In the genomic region with DNA sequence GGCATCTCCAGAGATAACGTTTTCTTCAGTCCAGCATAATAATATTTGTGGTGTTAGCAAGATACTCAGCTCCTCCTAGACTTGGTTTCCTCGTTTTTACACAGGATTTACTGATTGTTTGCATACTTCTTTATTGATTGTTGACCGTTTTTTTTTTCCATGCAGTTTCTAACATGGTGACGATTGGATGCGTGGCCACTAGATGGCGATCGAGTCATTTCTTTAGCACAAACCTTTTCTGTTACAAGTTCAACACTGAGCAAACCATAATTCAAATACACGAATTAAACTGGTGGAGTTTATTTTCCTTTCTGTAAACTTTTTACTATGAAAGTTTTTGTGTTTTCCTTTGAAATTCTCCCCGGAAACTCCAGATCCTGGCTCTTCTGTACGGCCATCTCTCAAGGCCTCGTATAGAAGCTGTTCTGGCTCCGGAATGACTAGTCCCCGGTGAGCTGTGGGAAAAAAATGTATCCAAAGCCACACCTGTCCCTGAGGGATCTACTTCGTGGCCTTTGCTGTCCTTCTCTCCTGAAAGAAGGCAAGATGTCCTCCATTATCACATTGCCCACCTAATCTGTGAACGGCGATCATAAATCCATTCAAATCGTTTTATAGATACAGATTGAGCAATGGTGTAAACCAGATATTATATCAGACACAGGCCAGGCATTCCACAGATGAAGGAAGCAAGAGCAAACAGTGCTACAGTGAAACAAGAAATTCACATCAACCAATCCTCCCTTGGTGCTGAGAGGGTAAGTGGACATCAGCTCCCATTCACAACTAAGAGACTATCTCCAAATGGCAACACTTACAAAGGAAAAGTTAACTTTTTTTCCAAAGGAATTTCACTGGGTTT, we compare ENCODE assay signal across 8 mouse cellular contexts. TPM values are rescaled to one million over a fixed set of nuclear protein-coding genes. Genes with fewer than 3 reads are reported as not detected.
A peak's percentile ranks its signal among the peaks of the same experiment; 100 is the strongest.
DNase-seq lines count a peak whose midpoint lies in the region; ATAC-seq and TF ChIP-seq lines count a peak whose summit lies in the region.

No protein-coding gene starts in this region.

- no peak overlapping the region for H3K4me3 ChIP-seq in E14TG2a.4 (replicated peaks; ENCODE audit: low read length)
- H3K4me3 ChIP-seq in forebrain, embryonic 14.5 days (ENCODE audit: low read depth, low read length) = no peak overlapping the region
- H3K4me3 ChIP-seq in liver, embryonic 13.5 days (replicated peaks) = no peak overlapping the region
- H3K4me3 ChIP-seq in neural tube, embryonic 12.5 days = no peak overlapping the region
- no peak overlapping the region for H3K4me3 ChIP-seq in thymus, adult 2 months (ENCODE audit: control insufficient read depth, insufficient read depth, low read length)

- peak; percentile 61 for TF ChIP-seq CTCF in E14TG2a.4 (conservative IDR thresholded peaks at IDR 0.05; ENCODE audit: low read length)
- TF ChIP-seq CTCF in thymus, adult 2 months (IDR thresholded peaks at IDR 0.05; ENCODE audit: borderline replicate concordance, control insufficient read depth, extremely low read depth, insufficient read depth, low read length, poor library complexity) = no peak

- no peak overlapping the region for H3K27ac ChIP-seq in forebrain, embryonic 14.5 days (ENCODE audit: low read depth, low read length)
- no peak overlapping the region for H3K27ac ChIP-seq in liver, embryonic 13.5 days
- no peak overlapping the region for H3K27ac ChIP-seq in neural tube, embryonic 12.5 days
- no peak overlapping the region for H3K27ac ChIP-seq in thymus, adult 2 months (ENCODE audit: control insufficient read depth, insufficient read depth, low read length)

- no peaks in the 10 kb centered on the region for H3K4me1 ChIP-seq in E14TG2a.4 (replicated peaks; ENCODE audit: low read depth, low read length)
- H3K4me1 ChIP-seq in forebrain, embryonic 14.5 days (ENCODE audit: control insufficient read depth, insufficient read depth, low read length) = no peaks in the 10 kb centered on the region
- H3K4me1 ChIP-seq in liver, embryonic 13.5 days (replicated peaks) = no peaks in the 10 kb centered on the region
- no peaks in the 10 kb centered on the region for H3K4me1 ChIP-seq in neural tube, embryonic 12.5 days
- H3K4me1 ChIP-seq in thymus, adult 2 months (replicated peaks; ENCODE audit: control insufficient read depth, insufficient read depth, low read length) = no peaks in the 10 kb centered on the region

- H3K9me3 ChIP-seq in E14TG2a.4 (ENCODE audit: low read length) = no peaks in the 10 kb centered on the region
- H3K9me3 ChIP-seq in forebrain, embryonic 14.5 days (replicated peaks; ENCODE audit: control insufficient read depth, low read length) = no peaks in the 10 kb centered on the region
- no peaks in the 10 kb centered on the region for H3K9me3 ChIP-seq in liver, embryonic 13.5 days (replicated peaks)
- no peaks in the 10 kb centered on the region for H3K9me3 ChIP-seq in neural tube, embryonic 12.5 days

- H3K4me2 ChIP-seq in forebrain, embryonic 14.5 days (ENCODE audit: low read length) = no peak overlapping the region
- H3K4me2 ChIP-seq in liver, embryonic 13.5 days = no peak overlapping the region
- H3K4me2 ChIP-seq in neural tube, embryonic 12.5 days (replicated peaks) = no peak overlapping the region

- peak; percentile 74 for ATAC-seq in forebrain, embryonic 14.5 days
- ATAC-seq in liver, embryonic 13.5 days (ENCODE audit: low read depth) = no peak
- peak; percentile 50; the same call in 1 of the 2 replicates for ATAC-seq in neural tube, embryonic 12.5 days (ENCODE audit: low FRiP score, low read depth)

- no peaks in the 10 kb centered on the region for H3K36me3 ChIP-seq in E14TG2a.4 (ENCODE audit: insufficient read depth, low read length)
- no peaks in the 10 kb centered on the region for H3K36me3 ChIP-seq in forebrain, embryonic 14.5 days (ENCODE audit: control insufficient read depth, insufficient read depth, low read length)
- no peaks in the 10 kb centered on the region for H3K36me3 ChIP-seq in liver, embryonic 13.5 days
- H3K36me3 ChIP-seq in neural tube, embryonic 12.5 days = no peaks in the 10 kb centered on the region
- no peaks in the 10 kb centered on the region for H3K36me3 ChIP-seq in thymus, adult 2 months (ENCODE audit: control insufficient read depth, insufficient read depth, low read length)

- 35% methylated on average over 17 of the region's 17 CpGs for WGBS in forebrain, embryonic 14.5 days
- WGBS in liver, embryonic 13.5 days (ENCODE audit: insufficient replicate concordance) = 31% methylated on average over 17 of the region's 17 CpGs
- WGBS in neural tube, embryonic 12.5 days = 34% methylated on average over 17 of the region's 17 CpGs
- 38% methylated on average over 17 of the region's 17 CpGs for WGBS in thymus, adult 2 months

- peak; percentile 3 for DNase-seq in 3134 (ENCODE audit: extremely low read depth, insufficient read length, low spot score)
- DNase-seq in c-Kit-positive CD71-positive TER-119-negative erythroid progenitor cells, embryonic 14.5 days (ENCODE audit: low read depth) = peak; percentile 62
- DNase-seq in forebrain, embryonic 14.5 days (ENCODE audit: low spot score) = peak; percentile 85
- peak; percentile 75 for DNase-seq in kidney, adult 18-20 months
- DNase-seq in liver, embryonic 13.5 days = peak; percentile 24
- DNase-seq in thymus, adult 2 months = peak; percentile 62

- TF ChIP-seq POLR2A in thymus, adult 2 months (IDR thresholded peaks at IDR 0.05; ENCODE audit: control insufficient read depth, extremely low read depth, insufficient read depth, low read length, poor library complexity) = no peak

- no peaks in the 10 kb centered on the region for H3K27me3 ChIP-seq in E14TG2a.4 (ENCODE audit: insufficient read depth, low read length)
- no peaks in the 10 kb centered on the region for H3K27me3 ChIP-seq in forebrain, embryonic 14.5 days (replicated peaks; ENCODE audit: control insufficient read depth, insufficient read depth, low read length)
- no peaks in the 10 kb centered on the region for H3K27me3 ChIP-seq in liver, embryonic 13.5 days
- no peaks in the 10 kb centered on the region for H3K27me3 ChIP-seq in neural tube, embryonic 12.5 days (replicated peaks)
- H3K27me3 ChIP-seq in thymus, adult 2 months (ENCODE audit: control insufficient read depth, insufficient read depth, low read length) = no peaks in the 10 kb centered on the region

- no peak overlapping the region for H3K9ac ChIP-seq in forebrain, embryonic 14.5 days (ENCODE audit: low read length)
- H3K9ac ChIP-seq in liver, embryonic 13.5 days = no peak overlapping the region
- H3K9ac ChIP-seq in neural tube, embryonic 12.5 days = no peak overlapping the region

RNA-seq across cellular contexts. Expression of a gene that starts 12.3 kb away (rescaled TPM):
- not detected in 2 replicates for polyA plus RNA-seq in forebrain, embryonic 14.5 days (2014; fragmentation: Nextera tagmentation; extraction: Ambion mirVana)
- not detected in 2 replicates for polyA plus RNA-seq in liver, embryonic 13.5 days (2015; fragmentation: Nextera tagmentation; extraction: Ambion mirVana)
- not detected in 2 replicates for polyA plus RNA-seq in neural tube, embryonic 12.5 days (2016; fragmentation: Nextera tagmentation; extraction: Ambion mirVana)
- polyA plus RNA-seq in thymus, adult 2 months (2012; rRNA removed) = not detected in 2 replicates

RNA-seq across cellular contexts. Expression of a gene that starts 18.3 kb away (rescaled TPM):
- 9.9 and 13.1 TPM in 2 replicates for polyA plus RNA-seq in forebrain, embryonic 14.5 days (2014; fragmentation: Nextera tagmentation; extraction: Ambion mirVana)
- 6.9 and 8.1 TPM in 2 replicates for polyA plus RNA-seq in liver, embryonic 13.5 days (2015; fragmentation: Nextera tagmentation; extraction: Ambion mirVana)
- 16.3 and 17.3 TPM in 2 replicates for polyA plus RNA-seq in neural tube, embryonic 12.5 days (2016; fragmentation: Nextera tagmentation; extraction: Ambion mirVana)
- polyA plus RNA-seq in thymus, adult 2 months (2012; rRNA removed) = 9.7 and 11.7 TPM in 2 replicates

RNA-seq across cellular contexts. Expression of a gene that starts 34.3 kb away (rescaled TPM):
- not detected in 2 replicates for polyA plus RNA-seq in forebrain, embryonic 14.5 days (2014; fragmentation: Nextera tagmentation; extraction: Ambion mirVana)
- polyA plus RNA-seq in liver, embryonic 13.5 days (2015; fragmentation: Nextera tagmentation; extraction: Ambion mirVana) = 0.12 TPM in 1 of 2 replicates, not detected in the other
- 0.44 and 0.70 TPM in 2 replicates for polyA plus RNA-seq in neural tube, embryonic 12.5 days (2016; fragmentation: Nextera tagmentation; extraction: Ambion mirVana)
- 0.59 TPM in 1 of 2 replicates, not detected in the other for polyA plus RNA-seq in thymus, adult 2 months (2012; rRNA removed)

RNA-seq across cellular contexts. Expression of a gene that starts 37.3 kb away (rescaled TPM):
- polyA plus RNA-seq in forebrain, embryonic 14.5 days (2014; fragmentation: Nextera tagmentation; extraction: Ambion mirVana) = 61.3 and 65.4 TPM in 2 replicates
- polyA plus RNA-seq in liver, embryonic 13.5 days (2015; fragmentation: Nextera tagmentation; extraction: Ambion mirVana) = 26.0 and 29.8 TPM in 2 replicates
- polyA plus RNA-seq in neural tube, embryonic 12.5 days (2016; fragmentation: Nextera tagmentation; extraction: Ambion mirVana) = 57.2 and 58.8 TPM in 2 replicates
- polyA plus RNA-seq in thymus, adult 2 months (2012; rRNA removed) = 116 and 123 TPM in 2 replicates

RNA-seq across cellular contexts. Expression of a gene that starts 59.0 kb away (rescaled TPM):
- polyA plus RNA-seq in forebrain, embryonic 14.5 days (2014; fragmentation: Nextera tagmentation; extraction: Ambion mirVana) = 1.3 and 1.6 TPM in 2 replicates
- 0.08 TPM in 1 of 2 replicates, not detected in the other for polyA plus RNA-seq in liver, embryonic 13.5 days (2015; fragmentation: Nextera tagmentation; extraction: Ambion mirVana)
- 1.5 and 1.9 TPM in 2 replicates for polyA plus RNA-seq in neural tube, embryonic 12.5 days (2016; fragmentation: Nextera tagmentation; extraction: Ambion mirVana)
- 0.66 and 1.00 TPM in 2 replicates for polyA plus RNA-seq in thymus, adult 2 months (2012; rRNA removed)

Comparison
In these comparisons a context has a peak if more than half of its experiments do, and no peak if none do; other contexts are left out.
1. DNase-seq: peak in every context shown above with its lines; median percentile 85 in forebrain, embryonic 14.5 days; 75 in kidney, adult 18-20 months; 62 in c-Kit-positive CD71-positive TER-119-negative erythroid progenitor cells, embryonic 14.5 days; 62 in thymus, adult 2 months; 24 in liver, embryonic 13.5 days; 3 in 3134.